Mouse (Mus musculus): ENCODE measurements around the gene 4932415D10Rik. TPM values are rescaled to one million over a fixed set of nuclear protein-coding genes. Genes with fewer than 3 reads are reported as not detected.
A peak's percentile ranks its signal among the peaks of the same experiment; 100 is the strongest.

Gene 4932415D10Rik
- polyA plus RNA-seq, 2 experiments: not detected

DNA sequence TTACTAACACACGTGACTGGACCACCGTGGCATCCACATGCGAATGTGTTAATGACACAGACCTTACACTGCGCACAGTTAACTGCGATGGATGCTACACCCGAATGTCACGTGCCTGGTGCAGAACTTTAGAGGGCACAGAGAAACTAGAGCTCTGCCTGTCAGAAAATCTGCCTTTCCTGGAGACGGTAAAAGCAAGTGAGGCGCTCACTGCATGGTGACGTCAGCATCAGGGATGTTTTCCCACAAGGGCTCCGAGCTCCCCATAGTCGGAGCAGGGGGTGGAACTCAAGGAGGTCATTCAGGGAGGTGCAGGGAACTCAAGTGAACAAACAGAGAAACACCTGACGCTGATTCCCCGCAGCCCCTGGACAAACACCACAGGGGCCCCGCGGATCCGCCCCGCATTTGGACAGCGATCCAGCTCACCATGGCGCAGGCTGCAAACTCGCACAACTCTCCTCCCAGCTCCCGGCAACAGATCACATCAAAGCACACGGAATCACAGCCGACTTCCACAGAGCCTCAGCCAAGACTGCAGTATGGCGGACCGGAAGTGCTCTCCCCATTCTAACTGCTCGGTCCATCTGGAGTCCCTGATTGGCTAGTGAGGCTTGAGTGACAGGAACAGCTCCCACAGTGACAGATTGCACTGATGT lies 75.5 kb downstream of the 4932415D10Rik start, which contains the start of gene Zfp938:
Gene Zfp938 (minus strand): TSS at position 539 of the 659 bp plus-strand sequence.
- peak within 1 kb of the TSS; percentile 61 for H3K4me2 ChIP-seq (ENCODE audit: low read depth)
- H3K36me3 ChIP-seq (replicated peaks; ENCODE audit: control insufficient read depth, insufficient read depth, low read depth): no peaks in the 10 kb centered on the region
- WGBS (ENCODE audit: insufficient replicate concordance): 4% methylated on average over 27 of the region's 27 CpGs
- peak; percentile 94 for ATAC-seq (ENCODE audit: insufficient read depth)
- peak within 1 kb of the TSS; percentile 64 to 71 for H3K4me3 ChIP-seq (ENCODE audit: insufficient read depth in 1 of 2, low read depth in 2 of 2, low read length in 2 of 2)
- H3K4me1 ChIP-seq (replicated peaks; ENCODE audit: control insufficient read depth in 2 of 2, insufficient read depth in 2 of 2, low read length in 1 of 2): no peaks in the 10 kb centered on the region
- peak; percentile 35 to 43 (median 41) for DNase-seq (ENCODE audit: low read depth in 3 of 3, low spot score in 3 of 3)
- H3K9ac ChIP-seq (replicated peaks): peak within 1 kb of the TSS; percentile 54
- no peak within 1 kb of the TSS for H3K27ac ChIP-seq
- H3K9me3 ChIP-seq (ENCODE audit: control insufficient read depth, low read length): no peaks in the 10 kb centered on the region
- no peak for TF ChIP-seq CTCF (IDR thresholded peaks at IDR 0.05; ENCODE audit: low read depth)
- TF ChIP-seq EP300 (IDR thresholded peaks at IDR 0.05; ENCODE audit: low read depth): no peak
- no peaks in the 10 kb centered on the region for H3K27me3 ChIP-seq (ENCODE audit: control insufficient read depth, insufficient read depth, low read length)

Other genes starting within 250 kb of the 4932415D10Rik start
- 0.14 and 0.28 TPM in 2 replicates for gene BC024063, start 233.2 kb downstream of the 4932415D10Rik start, polyA plus RNA-seq (2012; rRNA removed)
- gene BC024063, start 233.2 kb downstream of the 4932415D10Rik start, polyA plus RNA-seq (2014; fragmentation: Nextera tagmentation; extraction: Ambion mirVana): 0.44 and 0.63 TPM in 2 replicates
- 0.23 and 0.40 TPM in 2 replicates for gene AU041133, start 188.6 kb downstream of the 4932415D10Rik start, polyA plus RNA-seq (2012; rRNA removed)
- gene AU041133, start 188.6 kb downstream of the 4932415D10Rik start, polyA plus RNA-seq (2014; fragmentation: Nextera tagmentation; extraction: Ambion mirVana): 1.1 and 1.4 TPM in 2 replicates
- gene Zfp938, start 75.3 kb downstream of the 4932415D10Rik start, polyA plus RNA-seq (2012; rRNA removed): 0.77 and 1.4 TPM in 2 replicates
- gene Zfp938, start 75.3 kb downstream of the 4932415D10Rik start, polyA plus RNA-seq (2014; fragmentation: Nextera tagmentation; extraction: Ambion mirVana): 1.9 and 2.6 TPM in 2 replicates
- gene Gm4924, start 37.7 kb upstream of the 4932415D10Rik start, polyA plus RNA-seq (2012; rRNA removed): 0.29 and 0.66 TPM in 2 replicates
- 0.93 and 1.5 TPM in 2 replicates for gene Gm4924, start 37.7 kb upstream of the 4932415D10Rik start, polyA plus RNA-seq (2014; fragmentation: Nextera tagmentation; extraction: Ambion mirVana)
- not detected in 2 replicates for gene Gm1553, start 176.0 kb upstream of the 4932415D10Rik start, polyA plus RNA-seq (2012; rRNA removed)
- gene Gm1553, start 176.0 kb upstream of the 4932415D10Rik start, polyA plus RNA-seq (2014; fragmentation: Nextera tagmentation; extraction: Ambion mirVana): not detected in 2 replicates

Data from liver, embryonic 14.5 days (tissue).